9 mouse cellular contexts compared by ENCODE assay signal in genomic region chr3:148631415-148632192, GRCm38 (mm10).
A peak's percentile ranks its signal among the peaks of the same experiment; 100 is the strongest.
DNase-seq lines count a peak whose midpoint lies in the region.
"Had no signal": no experiment of that assay in that cellular context is flagged by ENCODE, and none has a peak within 500 bp of the region (broad histone marks: within the 10 kb centered on the region; RNA-seq: fewer than 3 reads in every experiment).

No protein-coding gene starts in this region.

- DNase-seq in embryo, embryonic 10 days (ENCODE audit: low spot score) = peak; percentile 29
- no peak for DNase-seq in embryo, embryonic 9.5 days (ENCODE audit: extremely low spot score)
- DNase-seq in kidney, postnatal 10 days = peak; percentile 34
- no peak for DNase-seq in kidney, adult 11 months
- peak; percentile 11 for DNase-seq in adipocyte (ENCODE audit: low spot score)
- DNase-seq in mesoderm, embryonic 11.5 days (ENCODE audit: low read depth, low spot score) = peak; percentile 42
- DNase-seq in frontal cortex, postnatal 25 days (ENCODE audit: low spot score in 2 of 2) = no peak
- no peak for DNase-seq in spleen, postnatal 14 days (ENCODE audit: low spot score in 2 of 2)
- DNase-seq: right cerebral cortex, adult 18-20 months had no signal

Comparison
In these comparisons a context has a peak if more than half of its experiments do, and no peak if none do; other contexts are left out.
1. DNase-seq: peak in embryo, embryonic 10 days (single experiment), kidney, postnatal 10 days (single experiment), adipocyte (single experiment) and mesoderm, embryonic 11.5 days (single experiment); none in embryo, embryonic 9.5 days (single experiment), kidney, adult 11 months (single experiment), frontal cortex, postnatal 25 days (0 of 2) and spleen, postnatal 14 days (0 of 2).